Mouse (Mus musculus): ENCODE data around the gene Kcnip3. TPM values are rescaled to one million over a fixed set of nuclear protein-coding genes. Genes with fewer than 3 reads are reported as not detected.

Kcnip3 gene
- polyA plus RNA-seq, 1 experiment from 2014 or later = 3.9 TPM

GRCm38 (mm10) chr2:127513244-127513643 is 8.7 kb downstream of the Kcnip3 start:
- Histone ChIP-seq H3K36me3 (no peaks in the 10 kb centered on the region), H3K9me3 (no peaks in the 10 kb centered on the region), H3K4me1 (replicated peaks) (peaks cover 23% of the 10 kb centered on the region), H3K4me3 (no peak overlapping the region), H3K9ac (no peak overlapping the region), H3K4me2 (no peak overlapping the region), H3K27ac (replicated peaks) (no peak overlapping the region), H3K27me3 (no peaks in the 10 kb centered on the region)
- ATAC-seq (ENCODE audit: low read depth) = no peak
- 57% methylated on average over 3 of the region's 3 CpGs for WGBS

GRCm38 (mm10) chr2:127511426-127511825 is 10.5 kb downstream of the Kcnip3 start:
- WGBS = 41% methylated on average over 4 of the region's 4 CpGs
- Histone ChIP-seq H3K4me2 (no peak overlapping the region), H3K27me3 (no peaks in the 10 kb centered on the region), H3K9me3 (no peaks in the 10 kb centered on the region), H3K9ac (no peak overlapping the region), H3K4me3 (no peak overlapping the region), H3K36me3 (no peaks in the 10 kb centered on the region), H3K27ac (replicated peaks) (no peak overlapping the region), H3K4me1 (replicated peaks) (peaks cover 15% of the 10 kb centered on the region)
- ATAC-seq (ENCODE audit: low read depth) = no peak

- WGBS = 66% methylated on average over 7 of the region's 7 CpGs
- no peaks in the 10 kb centered on the region for H3K27me3 ChIP-seq
- no peaks in the 10 kb centered on the region for H3K9me3 ChIP-seq
- peaks cover 24% of the 10 kb centered on the region for H3K4me1 ChIP-seq (replicated peaks)
- H3K36me3 ChIP-seq = no peaks in the 10 kb centered on the region
- no peak overlapping the region for H3K4me2 ChIP-seq
- ATAC-seq (ENCODE audit: low read depth) = no peak
- H3K27ac ChIP-seq (replicated peaks) = no peak overlapping the region
- no peak overlapping the region for H3K9ac ChIP-seq
- H3K4me3 ChIP-seq = no peak overlapping the region
These were observed 13.8 kb downstream of the Kcnip3 start for GRCm38 (mm10) chr2:127507967-127508660.

- Histone ChIP-seq H3K27me3 (no peaks in the 10 kb centered on the region), H3K27ac (replicated peaks) (no peak overlapping the region), H3K36me3 (no peaks in the 10 kb centered on the region), H3K4me2 (no peak overlapping the region), H3K4me1 (replicated peaks) (peaks cover 24% of the 10 kb centered on the region), H3K9me3 (no peaks in the 10 kb centered on the region), H3K4me3 (no peak overlapping the region), H3K9ac (no peak overlapping the region)
- ATAC-seq (ENCODE audit: low read depth) = peak; percentile 71
- WGBS = 32% methylated on average over 7 of the region's 7 CpGs
These were observed 14.7 kb downstream of the Kcnip3 start for GRCm38 (mm10) chr2:127507077-127507774.

GRCm38 (mm10) chr2:127506131-127506632 is 15.7 kb downstream of the Kcnip3 start:
- Histone ChIP-seq H3K9ac (no peak overlapping the region), H3K27me3 (no peaks in the 10 kb centered on the region), H3K9me3 (no peaks in the 10 kb centered on the region), H3K36me3 (no peaks in the 10 kb centered on the region), H3K4me3 (no peak overlapping the region), H3K4me2 (no peak overlapping the region), H3K4me1 (replicated peaks) (peaks cover 19% of the 10 kb centered on the region), H3K27ac (replicated peaks) (no peak overlapping the region)
- no peak for ATAC-seq (ENCODE audit: low read depth)
- WGBS = 88% methylated on average over 6 of the region's 6 CpGs

- no peak overlapping the region for H3K4me2 ChIP-seq
- peaks cover 15% of the 10 kb centered on the region for H3K4me1 ChIP-seq (replicated peaks)
- H3K4me3 ChIP-seq = no peak overlapping the region
- no peaks in the 10 kb centered on the region for H3K27me3 ChIP-seq
- H3K9ac ChIP-seq = no peak overlapping the region
- H3K27ac ChIP-seq (replicated peaks) = no peak overlapping the region
- H3K9me3 ChIP-seq = no peaks in the 10 kb centered on the region
- WGBS = 69% methylated on average over 4 of the region's 4 CpGs
- no peak for ATAC-seq (ENCODE audit: low read depth)
- H3K36me3 ChIP-seq = no peaks in the 10 kb centered on the region
These were observed 16.7 kb downstream of the Kcnip3 start for GRCm38 (mm10) chr2:127505196-127505595.

GRCm38 (mm10) chr2:127503751-127504549 is 17.9 kb downstream of the Kcnip3 start:
- no peaks in the 10 kb centered on the region for H3K27me3 ChIP-seq
- no peak overlapping the region for H3K4me3 ChIP-seq
- no peaks in the 10 kb centered on the region for H3K36me3 ChIP-seq
- no peak overlapping the region for H3K27ac ChIP-seq (replicated peaks)
- H3K9me3 ChIP-seq = no peaks in the 10 kb centered on the region
- peak; percentile 32; the same call in 1 of the 2 replicates for ATAC-seq (ENCODE audit: low read depth)
- H3K4me1 ChIP-seq (replicated peaks) = peaks cover 15% of the 10 kb centered on the region
- WGBS = 43% methylated on average over 8 of the region's 8 CpGs
- H3K9ac ChIP-seq = no peak overlapping the region
- no peak overlapping the region for H3K4me2 ChIP-seq

GRCm38 (mm10) chr2:127501061-127501460 is 20.8 kb downstream of the Kcnip3 start:
- 59% methylated on average over 7 of the region's 7 CpGs for WGBS
- no peak for ATAC-seq (ENCODE audit: low read depth)
- Histone ChIP-seq H3K9ac (no peak overlapping the region), H3K27me3 (no peaks in the 10 kb centered on the region), H3K27ac (replicated peaks) (no peak overlapping the region), H3K4me1 (replicated peaks) (peaks cover 9% of the 10 kb centered on the region), H3K4me3 (no peak overlapping the region), H3K4me2 (no peak overlapping the region), H3K36me3 (no peaks in the 10 kb centered on the region), H3K9me3 (no peaks in the 10 kb centered on the region)

GRCm38 (mm10) chr2:127498750-127499149 is 23.1 kb downstream of the Kcnip3 start:
- H3K27me3 ChIP-seq = no peaks in the 10 kb centered on the region
- WGBS = 78% methylated on average over 8 of the region's 8 CpGs
- no peak overlapping the region for H3K4me2 ChIP-seq
- H3K4me1 ChIP-seq (replicated peaks) = peaks cover 2% of the 10 kb centered on the region
- no peak for ATAC-seq (ENCODE audit: low read depth)
- H3K9ac ChIP-seq = no peak overlapping the region
- no peak overlapping the region for H3K4me3 ChIP-seq
- no peaks in the 10 kb centered on the region for H3K36me3 ChIP-seq
- no peak overlapping the region for H3K27ac ChIP-seq (replicated peaks)
- no peaks in the 10 kb centered on the region for H3K9me3 ChIP-seq

- no peaks in the 10 kb centered on the region for H3K9me3 ChIP-seq
- H3K27me3 ChIP-seq = 0 out of 2 replicates have a peak, but pooled peaks cover 3% of the 10 kb centered on the region
- WGBS = 53% methylated on average over 1 of the region's 1 CpGs
These were observed 25.6 kb downstream of the Kcnip3 start for GRCm38 (mm10) chr2:127496321-127496720.

GRCm38 (mm10) chr2:127484476-127485170 is 37.3 kb downstream of the Kcnip3 start:
- H3K4me1 ChIP-seq (replicated peaks) = peaks cover 36% of the 10 kb centered on the region
- peak overlapping the region; percentile 32; the same call in 1 of the 2 replicates for H3K9ac ChIP-seq
- peak overlapping the region; percentile 48 for H3K4me2 ChIP-seq
- H3K9me3 ChIP-seq = no peaks in the 10 kb centered on the region
- WGBS = 6% methylated on average over 19 of the region's 19 CpGs
- no peak overlapping the region for H3K27ac ChIP-seq (replicated peaks)
- peak; percentile 73 for ATAC-seq (ENCODE audit: low read depth)
- H3K36me3 ChIP-seq = no peaks in the 10 kb centered on the region
- peak overlapping the region; percentile 16 for H3K4me3 ChIP-seq
- H3K27me3 ChIP-seq = peaks cover 68% of the 10 kb centered on the region

More at GRCm38 (mm10) chr2:127496321-127496720, 25.6 kb downstream of the Kcnip3 start:
- Histone ChIP-seq H3K4me1 (replicated peaks) (no peaks in the 10 kb centered on the region), H3K27ac (replicated peaks) (no peak overlapping the region), H3K9ac (no peak overlapping the region), H3K4me3 (no peak overlapping the region), H3K36me3 (no peaks in the 10 kb centered on the region), H3K4me2 (no peak overlapping the region)
- ATAC-seq (ENCODE audit: low read depth) = no peak

Measured in neural tube, embryonic 13.5 days (tissue).